Mouse (Mus musculus): ENCODE measurements around the gene Ahcyl2. TPM values are rescaled to one million over a fixed set of nuclear protein-coding genes. Genes with fewer than 3 reads are reported as not detected.

The Ahcyl2 gene
- polyA plus RNA-seq, 1 experiment from 2014 or later = 14.0 TPM

GRCm38 (mm10) chr6:29946568-29946967, 178.8 kb downstream of the Ahcyl2 start:
- ATAC-seq (ENCODE audit: low read depth) = no peak
- 88% methylated on average over 2 of the region's 2 CpGs for WGBS
- no peaks in the 10 kb centered on the region for H3K36me3 ChIP-seq (ENCODE audit: control insufficient read depth, insufficient read depth, low read length)
- no peaks in the 10 kb centered on the region for H3K27me3 ChIP-seq (replicated peaks; ENCODE audit: control insufficient read depth, insufficient read depth, low read length)
- no peak overlapping the region for H3K9ac ChIP-seq (ENCODE audit: low read depth, low read length)
- no peak overlapping the region for H3K27ac ChIP-seq (replicated peaks; ENCODE audit: low read depth, low read length)
- H3K4me3 ChIP-seq (ENCODE audit: low read depth, low read length) = no peak overlapping the region
- H3K9me3 ChIP-seq (ENCODE audit: control insufficient read depth, low read length) = no peaks in the 10 kb centered on the region
- DNase-seq (ENCODE audit: low spot score) = peak; percentile 22
- no peaks in the 10 kb centered on the region for H3K4me1 ChIP-seq (ENCODE audit: control insufficient read depth, insufficient read depth, low read length)
- H3K4me2 ChIP-seq (ENCODE audit: low read depth, low read length) = no peak overlapping the region

GRCm38 (mm10) chr6:29947823-29948222, 180.0 kb downstream of the Ahcyl2 start:
- Histone ChIP-seq H3K4me2 (ENCODE audit: low read depth, low read length) (no peak overlapping the region), H3K27me3 (replicated peaks; ENCODE audit: control insufficient read depth, insufficient read depth, low read length) (no peaks in the 10 kb centered on the region), H3K9me3 (ENCODE audit: control insufficient read depth, low read length) (no peaks in the 10 kb centered on the region), H3K27ac (replicated peaks; ENCODE audit: low read depth, low read length) (no peak overlapping the region), H3K4me1 (ENCODE audit: control insufficient read depth, insufficient read depth, low read length) (no peaks in the 10 kb centered on the region), H3K36me3 (ENCODE audit: control insufficient read depth, insufficient read depth, low read length) (no peaks in the 10 kb centered on the region), H3K4me3 (ENCODE audit: low read depth, low read length) (no peak overlapping the region), H3K9ac (ENCODE audit: low read depth, low read length) (no peak overlapping the region)
- DNase-seq (ENCODE audit: low spot score) (peak; percentile 34), ATAC-seq (ENCODE audit: low read depth) (no peak)
- 64% methylated on average over 6 of the region's 6 CpGs for WGBS

- Histone ChIP-seq H3K4me2 (ENCODE audit: low read depth, low read length) (no peak overlapping the region), H3K36me3 (ENCODE audit: control insufficient read depth, insufficient read depth, low read length) (no peaks in the 10 kb centered on the region), H3K27ac (replicated peaks; ENCODE audit: low read depth, low read length) (no peak overlapping the region), H3K4me1 (ENCODE audit: control insufficient read depth, insufficient read depth, low read length) (no peaks in the 10 kb centered on the region), H3K9ac (ENCODE audit: low read depth, low read length) (no peak overlapping the region), H3K9me3 (ENCODE audit: control insufficient read depth, low read length) (no peaks in the 10 kb centered on the region), H3K27me3 (replicated peaks; ENCODE audit: control insufficient read depth, insufficient read depth, low read length) (no peaks in the 10 kb centered on the region), H3K4me3 (ENCODE audit: low read depth, low read length) (no peak overlapping the region)
- DNase-seq (ENCODE audit: low spot score) (no peak), ATAC-seq (ENCODE audit: low read depth) (no peak)
- 81% methylated on average over 4 of the region's 4 CpGs for WGBS
Observed at GRCm38 (mm10) chr6:29956749-29957148, 188.9 kb downstream of the Ahcyl2 start.

GRCm38 (mm10) chr6:29958669-29959068, 190.9 kb downstream of the Ahcyl2 start:
- no peak overlapping the region for H3K9ac ChIP-seq (ENCODE audit: low read depth, low read length)
- no peak overlapping the region for H3K4me3 ChIP-seq (ENCODE audit: low read depth, low read length)
- no peaks in the 10 kb centered on the region for H3K27me3 ChIP-seq (replicated peaks; ENCODE audit: control insufficient read depth, insufficient read depth, low read length)
- WGBS = 78% methylated on average over 3 of the region's 3 CpGs
- H3K36me3 ChIP-seq (ENCODE audit: control insufficient read depth, insufficient read depth, low read length) = no peaks in the 10 kb centered on the region
- ATAC-seq (ENCODE audit: low read depth) = no peak
- no peak for DNase-seq (ENCODE audit: low spot score)
- no peak overlapping the region for H3K27ac ChIP-seq (replicated peaks; ENCODE audit: low read depth, low read length)
- no peaks in the 10 kb centered on the region for H3K9me3 ChIP-seq (ENCODE audit: control insufficient read depth, low read length)
- H3K4me2 ChIP-seq (ENCODE audit: low read depth, low read length) = no peak overlapping the region
- H3K4me1 ChIP-seq (ENCODE audit: control insufficient read depth, insufficient read depth, low read length) = no peaks in the 10 kb centered on the region

DNA sequence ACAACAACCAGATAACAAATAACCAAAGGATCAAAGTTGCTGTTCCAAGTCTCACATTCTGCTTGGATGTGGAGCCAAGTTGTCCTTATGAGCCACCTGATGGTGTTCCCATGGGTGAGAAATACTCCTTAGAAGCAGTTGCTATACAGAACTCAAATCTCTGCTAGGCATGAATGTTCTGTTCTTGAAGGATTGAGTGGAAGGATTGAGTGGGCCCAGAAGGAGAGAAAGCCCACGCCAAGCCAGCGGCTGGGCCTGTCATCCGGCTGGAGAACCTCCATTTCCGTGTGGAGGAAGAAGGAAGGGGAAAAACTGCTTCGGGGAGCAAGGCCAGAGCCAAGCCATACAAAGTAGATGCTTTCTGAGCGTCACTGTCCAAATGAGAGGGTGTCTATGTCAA, 193.3 kb downstream of the Ahcyl2 start:
- ATAC-seq (ENCODE audit: low read depth) (no peak), DNase-seq (ENCODE audit: low spot score) (no peak)
- H3K36me3 ChIP-seq (ENCODE audit: control insufficient read depth, insufficient read depth, low read length) = no peaks in the 10 kb centered on the region
- H3K4me2 ChIP-seq (ENCODE audit: low read depth, low read length) = no peak overlapping the region
- H3K9me3 ChIP-seq (ENCODE audit: control insufficient read depth, low read length) = no peaks in the 10 kb centered on the region
- whole genome bisulfite sequencing = 88% methylated on average over 6 of the region's 6 CpGs
- H3K4me3 ChIP-seq (ENCODE audit: low read depth, low read length) = no peak overlapping the region
- no peak overlapping the region for H3K9ac ChIP-seq (ENCODE audit: low read depth, low read length)
- no peak overlapping the region for H3K27ac ChIP-seq (replicated peaks; ENCODE audit: low read depth, low read length)
- H3K27me3 ChIP-seq (replicated peaks; ENCODE audit: control insufficient read depth, insufficient read depth, low read length) = no peaks in the 10 kb centered on the region
- H3K4me1 ChIP-seq (ENCODE audit: control insufficient read depth, insufficient read depth, low read length) = no peaks in the 10 kb centered on the region

Other genes with a start within 250 kb of the Ahcyl2 start
- gene Irf5, start 241.4 kb upstream of the Ahcyl2 start, polyA plus RNA-seq (2014; fragmentation: Nextera tagmentation; extraction: Ambion mirVana) = 5.2 and 5.9 TPM in 2 replicates
- 78.7 and 92.3 TPM in 2 replicates for gene Tnpo3, start 158.1 kb upstream of the Ahcyl2 start, polyA plus RNA-seq (2014; fragmentation: Nextera tagmentation; extraction: Ambion mirVana)
- 3.4 and 5.0 TPM in 2 replicates for gene Tspan33, start 73.8 kb upstream of the Ahcyl2 start, polyA plus RNA-seq (2014; fragmentation: Nextera tagmentation; extraction: Ambion mirVana)
- gene Smo, start 32.5 kb upstream of the Ahcyl2 start, polyA plus RNA-seq (2014; fragmentation: Nextera tagmentation; extraction: Ambion mirVana) = 45.5 and 48.9 TPM in 2 replicates
- 0.77 and 1.5 TPM in 2 replicates for gene Strip2, start 149.0 kb downstream of the Ahcyl2 start, polyA plus RNA-seq (2014; fragmentation: Nextera tagmentation; extraction: Ambion mirVana)